Comparison of ENCODE assay signal across 7 mouse cellular contexts in the genomic region with DNA sequence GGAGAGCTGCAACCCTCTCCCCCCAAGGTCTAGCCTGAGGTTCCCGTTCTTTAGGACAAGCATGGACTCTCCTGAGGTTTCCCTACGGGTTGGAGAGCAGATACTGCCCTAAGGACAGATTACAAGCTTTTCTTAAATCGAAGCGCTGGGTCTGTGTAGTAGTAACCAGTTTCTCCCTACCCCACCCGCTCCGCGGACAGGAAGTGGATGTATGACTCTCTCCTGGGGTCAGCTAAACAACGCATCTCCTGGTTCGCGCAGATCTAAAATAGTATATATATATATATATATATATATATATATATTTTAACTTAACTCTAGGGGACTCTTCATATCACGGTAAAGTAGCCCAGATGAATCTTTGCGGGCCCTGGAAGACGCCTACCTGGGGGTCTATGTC. TPM values are rescaled to one million over a fixed set of nuclear protein-coding genes. Genes with fewer than 3 reads are reported as not detected.
DNase-seq lines count a peak whose midpoint lies in the region; ATAC-seq and TF ChIP-seq lines count a peak whose summit lies in the region.

No protein-coding gene starts in this region.

- no peak for DNase-seq in lung, postnatal 0 days (ENCODE audit: low spot score)
- no peak for DNase-seq in lung, postnatal 14 days
- no peak for DNase-seq in layer of hippocampus, postnatal 36 days
- no peak for DNase-seq in ovary, postnatal 36 days (ENCODE audit: low spot score)

- ATAC-seq in lung, postnatal 0 days: 0 out of 2 replicates have a peak, but pooled peaks have one; percentile 15
- peak; percentile 7; the same call in 1 of the 2 replicates for ATAC-seq in forebrain, embryonic 15.5 days (replicated peaks)
- 0 out of 2 replicates have a peak, but pooled peaks have one; percentile 29 for ATAC-seq in liver, embryonic 12.5 days
- no peak for ATAC-seq in stomach, embryonic 16.5 days (ENCODE audit: insufficient read depth, low FRiP score)

- no peak for TF ChIP-seq CTCF in lung, postnatal 0 days (IDR thresholded peaks at IDR 0.05)

- H3K36me3 ChIP-seq in lung, postnatal 0 days (ENCODE audit: insufficient read depth, low read length): no peaks in the 10 kb centered on the region
- H3K36me3 ChIP-seq in forebrain, embryonic 15.5 days: no peaks in the 10 kb centered on the region
- no peaks in the 10 kb centered on the region for H3K36me3 ChIP-seq in liver, embryonic 12.5 days
- H3K36me3 ChIP-seq in stomach, embryonic 16.5 days (ENCODE audit: control insufficient read depth, insufficient read depth, low read length): no peaks in the 10 kb centered on the region

- peak overlapping the region; percentile 43; the same call in 1 of the 2 replicates for H3K9ac ChIP-seq in lung, postnatal 0 days (replicated peaks; ENCODE audit: low read depth)
- H3K9ac ChIP-seq in forebrain, embryonic 15.5 days (replicated peaks): peak overlapping the region; percentile 74
- 0 out of 2 replicates have a peak overlapping the region, but pooled peaks have one; percentile 22 for H3K9ac ChIP-seq in liver, embryonic 12.5 days
- peak overlapping the region; percentile 84 for H3K9ac ChIP-seq in stomach, embryonic 16.5 days (ENCODE audit: low read length)

- H3K27me3 ChIP-seq in lung, postnatal 0 days (replicated peaks; ENCODE audit: insufficient read depth, low read length): no peaks in the 10 kb centered on the region
- H3K27me3 ChIP-seq in forebrain, embryonic 15.5 days: no peaks in the 10 kb centered on the region
- H3K27me3 ChIP-seq in liver, embryonic 12.5 days (replicated peaks): peaks cover 27% of the 10 kb centered on the region
- no peaks in the 10 kb centered on the region for H3K27me3 ChIP-seq in stomach, embryonic 16.5 days (ENCODE audit: control insufficient read depth, insufficient read depth, low read length)

- TF ChIP-seq EP300 in lung, postnatal 0 days (IDR thresholded peaks at IDR 0.05): no peak

- 7% methylated on average over 13 of the region's 13 CpGs for WGBS in lung, postnatal 0 days
- WGBS in forebrain, embryonic 15.5 days: 7% methylated on average over 13 of the region's 13 CpGs
- 5% methylated on average over 13 of the region's 13 CpGs for WGBS in liver, embryonic 12.5 days (ENCODE audit: insufficient replicate concordance)
- 5% methylated on average over 13 of the region's 13 CpGs for WGBS in stomach, embryonic 16.5 days

- H3K4me3 ChIP-seq in lung, postnatal 0 days (ENCODE audit: low read depth, low read length): peak overlapping the region; percentile 54
- peak overlapping the region; percentile 58 for H3K4me3 ChIP-seq in forebrain, embryonic 15.5 days
- H3K4me3 ChIP-seq in liver, embryonic 12.5 days: peak overlapping the region; percentile 49
- peak overlapping the region; percentile 67 for H3K4me3 ChIP-seq in stomach, embryonic 16.5 days (replicated peaks; ENCODE audit: low read length)

- no peaks in the 10 kb centered on the region for H3K4me1 ChIP-seq in lung, postnatal 0 days (ENCODE audit: insufficient read depth, low read depth, low read length)
- peaks cover 16% of the 10 kb centered on the region for H3K4me1 ChIP-seq in forebrain, embryonic 15.5 days
- peaks cover 5% of the 10 kb centered on the region; the same call in 1 of the 2 replicates for H3K4me1 ChIP-seq in liver, embryonic 12.5 days
- H3K4me1 ChIP-seq in stomach, embryonic 16.5 days (ENCODE audit: control insufficient read depth, insufficient read depth, low read length): 0 out of 2 replicates have a peak, but pooled peaks cover 3% of the 10 kb centered on the region

- no peak overlapping the region for H3K27ac ChIP-seq in lung, postnatal 0 days (ENCODE audit: low read length)
- H3K27ac ChIP-seq in forebrain, embryonic 15.5 days (replicated peaks): no peak overlapping the region
- no peak overlapping the region for H3K27ac ChIP-seq in liver, embryonic 12.5 days
- peak overlapping the region; percentile 89 for H3K27ac ChIP-seq in stomach, embryonic 16.5 days (ENCODE audit: low read length)

- no peaks in the 10 kb centered on the region for H3K9me3 ChIP-seq in lung, postnatal 0 days (ENCODE audit: low read length)
- H3K9me3 ChIP-seq in forebrain, embryonic 15.5 days: no peaks in the 10 kb centered on the region
- no peaks in the 10 kb centered on the region for H3K9me3 ChIP-seq in liver, embryonic 12.5 days (replicated peaks)
- no peaks in the 10 kb centered on the region for H3K9me3 ChIP-seq in stomach, embryonic 16.5 days (replicated peaks; ENCODE audit: control insufficient read depth, low read length)

- H3K4me2 ChIP-seq in lung, postnatal 0 days (replicated peaks; ENCODE audit: low read depth, low read length): peak overlapping the region; percentile 97
- H3K4me2 ChIP-seq in forebrain, embryonic 15.5 days (replicated peaks): peak overlapping the region; percentile 94
- H3K4me2 ChIP-seq in liver, embryonic 12.5 days: peak overlapping the region; percentile 71
- peak overlapping the region; percentile 89 for H3K4me2 ChIP-seq in stomach, embryonic 16.5 days (ENCODE audit: low read depth, low read length)

RNA-seq across cellular contexts. Expression of a gene that starts 0.6 kb away (rescaled TPM):
- polyA plus RNA-seq in lung, postnatal 0 days (2015; fragmentation: Nextera tagmentation; extraction: Ambion mirVana): 2.7 and 3.4 TPM in 2 replicates
- polyA plus RNA-seq in forebrain, embryonic 15.5 days (2015; fragmentation: Nextera tagmentation; extraction: Ambion mirVana): 5.3 and 6.5 TPM in 2 replicates
- 2.7 and 3.0 TPM in 2 replicates for polyA plus RNA-seq in liver, embryonic 12.5 days (2016; fragmentation: Nextera tagmentation; extraction: Ambion mirVana)
- polyA plus RNA-seq in stomach, embryonic 16.5 days (2015; fragmentation: Nextera tagmentation; extraction: Ambion mirVana): 56.3 and 82.2 TPM in 2 replicates
- total RNA-seq in layer of hippocampus, postnatal 36 days (2021): 1 to 10 TPM; 3.2 to 3.5 TPM

Comparison
In these comparisons a context has a peak if more than half of its experiments do, and no peak if none do; other contexts are left out.
1. H3K9ac ChIP-seq: peak in every context shown above with its lines; median percentile 84 in stomach, embryonic 16.5 days; 74 in forebrain, embryonic 15.5 days; 43 in lung, postnatal 0 days; 22 in liver, embryonic 12.5 days.